Mouse (Mus musculus) G1E (cell line): ENCODE results near the gene Hunk.

Source experiments
- CTCF ChIP-seq: IDR thresholded peaks from 2 replicates; pipeline ENCODE4 v1.5.1; 2012; ENCODE audit warnings: low read depth, low read length, inconsistent platforms, mixed read lengths
- TAL1 ChIP-seq: conservative IDR thresholded peaks from 2 replicates; pipeline ENCODE4 v1.6.1; 2012; ENCODE audit warnings: low read depth, low read length, inconsistent platforms, mixed read lengths

- TF ChIP-seq CTCF (no peak), TAL1 (no peak)
These were observed 138.6 kb downstream of the Hunk start for GRCm38 (mm10) chr16:90524393-90524792.
